Mouse (Mus musculus) stomach, postnatal 0 days (tissue): ENCODE measurements around the gene Eci3. TPM values are rescaled to one million over a fixed set of nuclear protein-coding genes. Genes with fewer than 3 reads are reported as not detected.
"Not testable (repeated sequence)": the region's sequence is repeated elsewhere in the genome, so short reads cannot be mapped to it uniquely, and the experiment has no call there.

Source experiments
- ATAC-seq: fragments of 200-750 bp; cut with Nextera tagmentation; 2 replicates; pipeline ENCODE4 v1.8.0; 2017; ENCODE audit not compliant: low FRiP score, low TSS enrichment
- DNase-seq: peaks from one replicate; pipeline ENCODE4 v3.0.0-alpha.2; 2016; ENCODE audit warnings: low spot score
- H3K27ac ChIP-seq: fragments of 300-500 bp; sonication (generic); replicated peaks from 2 replicates; pipeline ENCODE4 v1.5.1; 2014; ENCODE audit warnings: mild to moderate bottlenecking, control low read depth
- H3K27me3 ChIP-seq: fragments of 300-500 bp; sonication (generic); 2 replicates; pipeline ENCODE4 v1.6.1; 2014; ENCODE audit warnings: low read length; ENCODE audit not compliant: control insufficient read depth, insufficient read depth
- H3K36me3 ChIP-seq: fragments of 300-500 bp; sonication (generic); 2 replicates; pipeline ENCODE4 v1.6.1; 2014; ENCODE audit warnings: low read length, mixed read lengths; ENCODE audit not compliant: control insufficient read depth, insufficient read depth
- H3K4me1 ChIP-seq: fragments of 300-500 bp; sonication (generic); replicated peaks from 2 replicates; pipeline ENCODE4 v1.6.1; 2014; ENCODE audit warnings: antibody characterized with exemption; ENCODE audit not compliant: control insufficient read depth, insufficient read depth
- H3K4me2 ChIP-seq: fragments of 300-500 bp; sonication (generic); replicated peaks from 2 replicates; pipeline ENCODE4 v1.6.1; 2014; ENCODE audit warnings: low read depth, mild to moderate bottlenecking, control low read depth, moderate library complexity
- H3K4me3 ChIP-seq: fragments of 300-500 bp; sonication (generic); 2 replicates; pipeline ENCODE4 v1.5.1; 2014; ENCODE audit warnings: low read depth, low read length, control low read depth
- H3K9ac ChIP-seq: fragments of 300-500 bp; sonication (generic); 2 replicates; pipeline ENCODE4 v1.6.1; 2014; ENCODE audit warnings: mild to moderate bottlenecking, low read length, control low read depth, mixed read lengths
- H3K9me3 ChIP-seq: fragments of 300-500 bp; sonication (generic); 2 replicates; pipeline ENCODE4 v1.6.1; 2016; ENCODE audit warnings: low read length; ENCODE audit not compliant: control insufficient read depth
- CTCF ChIP-seq: IDR thresholded peaks from 2 replicates; pipeline ENCODE4 v1.5.1; 2016; ENCODE audit warnings: antibody characterized with exemption, low read depth, mild to moderate bottlenecking, moderate library complexity
- EP300 ChIP-seq: optimal IDR thresholded peaks from 2 replicates; pipeline ENCODE3; 2016; ENCODE audit warnings: antibody characterized with exemption
- WGBS: fragments of 180-500 bp; shearing (Covaris S2); extraction: QIAGEN DNeasy Blood & Tissue Kit; methylation state at CpG from one replicate; pipeline ENCODE4 v1.1.7; 2014; 5-methylcytosine and 5-hydroxymethylcytosine counted together
- polyA plus RNA-seq: library from polyadenylated mRNA; unstranded; fragments of >200 nt; fragmentation: Nextera tagmentation; extraction: Ambion mirVana; gene quantifications from 2 replicates; pipeline ENCODE4 v1.2.1, GENCODE M21; 2015

The Eci3 gene
- polyA plus RNA-seq, 1 experiment from 2014 or later: 1.5 TPM

DNA sequence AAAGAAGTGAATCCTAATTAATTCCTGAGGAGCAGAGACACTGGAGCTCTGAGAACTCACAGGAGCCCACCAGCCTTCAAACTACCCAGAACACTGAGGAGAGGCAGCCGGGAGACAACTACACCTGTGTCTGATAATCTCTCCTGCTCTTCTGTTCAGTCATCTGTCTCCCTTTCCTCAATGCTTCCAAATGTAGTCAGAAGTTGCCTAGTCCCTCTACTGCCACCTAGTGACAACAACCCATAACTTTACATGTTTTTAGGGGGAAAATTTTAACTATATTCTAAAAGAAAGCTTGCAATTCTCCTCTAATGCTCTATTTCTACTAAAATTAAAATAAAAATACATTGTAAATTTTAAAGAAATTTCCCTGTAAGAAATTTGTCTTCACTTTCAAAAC, 9.5 kb upstream of the Eci3 start:
- no peak overlapping the region for H3K4me3 ChIP-seq
- H3K4me1 ChIP-seq: no peaks in the 10 kb centered on the region
- no peak for DNase-seq
- no peaks in the 10 kb centered on the region for H3K27me3 ChIP-seq
- 32% methylated on average over 1 of the region's 1 CpGs for WGBS
- TF ChIP-seq EP300 (no peak), CTCF (peak; percentile 73)
- no peaks in the 10 kb centered on the region for H3K9me3 ChIP-seq
- ATAC-seq: no peak
- H3K4me2 ChIP-seq: no peak overlapping the region
- no peak overlapping the region for H3K27ac ChIP-seq
- peaks cover 11% of the 10 kb centered on the region for H3K36me3 ChIP-seq
- no peak overlapping the region for H3K9ac ChIP-seq

DNA sequence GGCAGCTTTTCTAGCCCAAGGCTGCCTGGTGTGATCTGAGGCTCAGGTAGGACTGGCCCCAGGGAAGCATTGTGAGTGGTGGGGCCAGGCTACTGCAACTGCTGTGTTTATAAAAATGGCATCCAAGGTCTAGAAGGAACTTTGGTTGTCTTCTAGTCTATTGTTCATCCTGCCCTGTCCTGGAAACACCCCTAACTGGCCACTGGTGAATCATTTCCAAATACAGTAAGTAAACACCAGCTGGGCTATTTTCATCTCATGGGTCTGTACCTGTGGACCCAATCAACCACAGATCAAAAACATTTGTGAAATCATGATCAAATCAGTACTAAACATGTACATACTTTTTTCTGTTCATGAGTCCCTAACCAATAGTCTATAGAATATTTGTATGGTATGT, 8.8 kb upstream of the Eci3 start:
- H3K9me3 ChIP-seq, H3K4me3 ChIP-seq, ATAC-seq, H3K9ac ChIP-seq, H3K27ac ChIP-seq, H3K4me2 ChIP-seq, H3K27me3 ChIP-seq, H3K36me3 ChIP-seq, DNase-seq, H3K4me1 ChIP-seq: not testable (repeated sequence)

DNA sequence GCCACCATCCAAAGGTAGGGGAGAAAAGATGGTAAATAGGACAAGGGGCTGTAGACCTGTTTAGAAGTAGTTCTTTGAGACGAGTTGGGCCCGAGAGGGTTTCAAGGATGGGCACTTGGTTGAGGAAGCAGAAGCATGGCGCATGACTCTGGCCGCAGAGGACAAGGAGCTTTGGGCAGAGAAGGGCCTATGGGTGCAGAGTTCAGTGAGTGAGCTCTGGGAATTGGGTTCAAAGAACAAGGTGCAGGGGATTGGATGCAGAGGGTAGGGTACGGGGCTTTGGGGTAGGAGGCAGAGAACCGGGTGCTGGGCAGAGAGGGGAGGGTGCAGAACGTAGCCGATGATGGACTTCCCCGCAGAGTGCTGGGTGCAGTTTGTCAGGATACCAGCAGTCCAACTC, 2.0 kb upstream of the Eci3 start:
- H3K9me3 ChIP-seq, ATAC-seq, H3K9ac ChIP-seq: not testable (repeated sequence)

DNA sequence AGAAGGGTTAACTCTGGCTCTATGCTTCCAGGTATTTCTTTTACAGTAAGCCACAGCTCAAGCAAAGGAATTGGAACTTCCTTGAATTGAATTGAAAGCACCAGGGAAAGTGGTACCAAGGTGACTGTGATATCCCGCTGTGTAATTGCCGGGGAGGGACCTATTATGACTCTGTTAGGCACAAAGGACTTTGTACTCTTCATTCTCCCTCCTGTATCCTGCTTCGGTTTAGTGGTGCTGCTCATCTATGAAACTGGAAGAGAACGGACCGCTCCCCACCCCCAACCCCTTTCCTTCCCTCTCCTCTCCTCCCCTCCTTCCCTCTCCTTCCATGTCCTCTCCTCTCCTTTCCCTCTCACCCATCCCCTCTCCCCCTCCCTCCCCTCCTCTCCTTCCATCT, 1.3 kb upstream of the Eci3 start:
- H3K4me2 ChIP-seq: peak overlapping the region; percentile 74
- no peak overlapping the region for H3K9ac ChIP-seq
- peak overlapping the region; percentile 44; the same call in 1 of the 2 replicates for H3K4me3 ChIP-seq
- ATAC-seq: no peak
- 30% methylated on average over 5 of the region's 5 CpGs for WGBS
- H3K9me3 ChIP-seq: no peaks in the 10 kb centered on the region
- H3K27me3 ChIP-seq: no peaks in the 10 kb centered on the region
- H3K36me3 ChIP-seq: no peaks in the 10 kb centered on the region
- no peak for DNase-seq
- TF ChIP-seq CTCF (no peak), EP300 (no peak)
- no peak overlapping the region for H3K27ac ChIP-seq
- H3K4me1 ChIP-seq: 0 out of 2 replicates have a peak, but pooled peaks cover 2% of the 10 kb centered on the region

More for the DNA sequence above, 2.0 kb upstream of the Eci3 start:
- not testable (repeated sequence) for DNase-seq, H3K4me3 ChIP-seq, H3K27me3 ChIP-seq, H3K27ac ChIP-seq, H3K4me2 ChIP-seq, H3K36me3 ChIP-seq, H3K4me1 ChIP-seq
- 76% methylated on average over 9 of the region's 9 CpGs for WGBS

DNA sequence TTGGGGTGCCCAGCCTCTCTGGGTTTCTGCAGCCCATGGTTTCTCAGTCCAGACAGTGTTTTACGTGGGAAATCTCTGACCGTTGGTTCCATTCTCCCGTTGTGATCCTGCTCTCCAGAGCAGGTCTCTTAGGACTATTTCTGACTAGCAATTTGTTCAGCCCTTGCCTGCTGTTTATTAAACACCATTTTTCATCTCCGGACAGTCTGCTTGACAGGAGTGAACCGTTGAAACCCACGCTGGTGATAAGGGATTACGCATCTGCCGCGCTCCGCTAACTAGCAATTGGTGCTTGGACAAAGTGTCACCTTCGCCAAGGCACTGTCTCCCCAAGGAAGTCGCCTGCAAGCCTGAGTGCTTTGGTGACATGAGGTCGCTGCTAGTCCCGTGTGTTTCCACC, 809 bp upstream of the Eci3 start:
- no peak for TF ChIP-seq CTCF
- TF ChIP-seq EP300: no peak
- peak; percentile 17 for DNase-seq
- H3K9me3 ChIP-seq: no peaks in the 10 kb centered on the region
- 5% methylated on average over 14 of the region's 14 CpGs for WGBS
- H3K4me3 ChIP-seq: peak overlapping the region; percentile 44
- no peaks in the 10 kb centered on the region for H3K36me3 ChIP-seq
- H3K9ac ChIP-seq: 0 out of 2 replicates have a peak overlapping the region, but pooled peaks have one; percentile 9
- no peak for ATAC-seq
- H3K4me1 ChIP-seq: 0 out of 2 replicates have a peak, but pooled peaks cover 2% of the 10 kb centered on the region
- no peak overlapping the region for H3K27ac ChIP-seq
- peak overlapping the region; percentile 74 for H3K4me2 ChIP-seq
- H3K27me3 ChIP-seq: no peaks in the 10 kb centered on the region

DNA sequence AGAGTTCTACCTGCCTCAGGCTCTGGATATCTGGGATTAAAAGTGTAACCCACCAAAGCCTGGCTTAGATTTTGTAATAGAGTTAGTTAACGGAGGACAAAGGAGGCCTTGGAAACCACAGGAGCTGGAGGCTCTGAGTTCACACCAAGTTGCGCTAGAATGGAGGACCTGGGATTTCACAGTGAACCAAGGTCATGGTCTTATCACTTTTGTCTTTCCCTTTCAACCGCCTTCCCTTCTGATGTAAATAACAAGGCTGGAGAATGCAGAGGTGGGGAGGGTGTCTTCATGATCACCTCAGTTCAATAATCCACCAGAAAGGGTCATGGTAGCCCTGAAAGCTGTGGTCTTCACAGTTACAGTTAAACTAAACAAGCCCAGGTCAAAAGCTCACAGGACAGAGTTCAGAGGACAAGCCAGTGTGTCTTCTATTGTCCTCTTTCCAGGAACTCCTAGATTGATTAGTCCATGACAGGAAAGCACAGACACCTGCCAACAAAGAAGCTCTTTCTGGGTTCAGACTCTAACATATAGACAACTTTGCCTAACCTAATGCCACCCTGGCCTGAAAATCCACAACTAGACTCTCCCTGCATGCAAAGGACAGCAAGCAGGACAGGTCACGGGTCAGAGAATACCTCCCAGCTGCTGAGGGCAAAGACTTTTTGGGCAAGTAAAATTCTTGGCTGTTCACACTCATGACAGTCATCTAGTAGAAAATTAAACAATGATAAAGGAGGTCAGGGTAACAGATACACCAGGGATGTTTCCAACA, 2.4 kb downstream of the Eci3 start:
- Histone ChIP-seq H3K36me3 (no peaks in the 10 kb centered on the region), H3K27me3 (no peaks in the 10 kb centered on the region), H3K9me3 (no peaks in the 10 kb centered on the region), H3K4me3 (no peak overlapping the region), H3K9ac (no peak overlapping the region), H3K4me2 (no peak overlapping the region), H3K27ac (no peak overlapping the region), H3K4me1 (0 out of 2 replicates have a peak, but pooled peaks cover 2% of the 10 kb centered on the region)
- 75% methylated on average over 4 of the region's 4 CpGs for WGBS
- DNase-seq (no peak), ATAC-seq (no peak)
- TF ChIP-seq EP300: no peak
- no peak for TF ChIP-seq CTCF

DNA sequence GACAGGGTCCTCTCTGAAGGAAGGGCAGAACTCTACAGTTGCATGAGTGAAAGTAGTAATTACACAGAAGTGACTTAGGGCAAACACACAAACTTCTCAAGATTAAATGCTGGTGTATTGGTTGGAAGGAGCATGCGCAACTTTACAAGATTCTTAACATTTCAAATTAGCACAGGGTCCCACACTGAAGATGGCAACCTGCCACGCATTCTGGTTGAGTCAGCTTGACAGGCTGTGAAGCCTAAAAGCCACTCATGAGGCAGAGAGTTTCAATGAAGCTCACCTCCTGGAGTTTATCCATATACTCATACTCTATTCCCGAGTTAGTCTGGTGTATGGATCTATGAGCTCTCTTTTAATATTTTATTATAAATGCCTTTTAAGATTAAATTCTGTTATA, 5.5 kb downstream of the Eci3 start:
- H3K9ac ChIP-seq, DNase-seq, H3K4me2 ChIP-seq, H3K4me3 ChIP-seq, ATAC-seq, H3K9me3 ChIP-seq, H3K36me3 ChIP-seq, H3K27me3 ChIP-seq, H3K27ac ChIP-seq, H3K4me1 ChIP-seq: not testable (repeated sequence)
- 88% methylated on average over 3 of the region's 3 CpGs for WGBS
